Mouse (Mus musculus) CD4-positive helper T cell, adult 2 months (primary cell): Measurements from ENCODE around the gene Stx17.
A peak's percentile ranks its signal among the peaks of the same experiment; 100 is the strongest.

Experiments used
- DNase-seq: peaks from one replicate; pipeline ENCODE4 v3.0.0-alpha.2; 2012; ENCODE audit warnings: low read depth, missing footprints, low spot score

Gene Stx17

GRCm38 (mm10) chr4:48160386-48160785 lies 35.7 kb downstream of the Stx17 start:
- no peak for DNase-seq

- DNase-seq: no peak
Measured at GRCm38 (mm10) chr4:48163851-48164250, 39.1 kb downstream of the Stx17 start.

- no peak for DNase-seq
Measured at GRCm38 (mm10) chr4:48175666-48176065, 51.0 kb downstream of the Stx17 start.

- no peak for DNase-seq
Measured at GRCm38 (mm10) chr4:48180922-48181321, 56.2 kb downstream of the Stx17 start.

- no peak for DNase-seq
Measured at GRCm38 (mm10) chr4:48181366-48181765, 56.7 kb downstream of the Stx17 start.

GRCm38 (mm10) chr4:48182115-48182806 lies 57.5 kb downstream of the Stx17 start:
- no peak for DNase-seq

- DNase-seq: peak; percentile 7
Measured at GRCm38 (mm10) chr4:48197925-48198324, 73.2 kb downstream of the Stx17 start.

GRCm38 (mm10) chr4:48198447-48198846 lies 73.7 kb downstream of the Stx17 start:
- DNase-seq: no peak

- DNase-seq: no peak
Measured at GRCm38 (mm10) chr4:48203564-48203963, 78.8 kb downstream of the Stx17 start.

- DNase-seq: peak; percentile 26
Measured at GRCm38 (mm10) chr4:48225173-48225572, 100.5 kb downstream of the Stx17 start.

GRCm38 (mm10) chr4:48225604-48226003 lies 100.9 kb downstream of the Stx17 start:
- DNase-seq: no peak

- no peak for DNase-seq
Measured at GRCm38 (mm10) chr4:48226800-48227199, 102.1 kb downstream of the Stx17 start.
